Mouse (Mus musculus): ENCODE data around the gene Prr5l.

DNA sequence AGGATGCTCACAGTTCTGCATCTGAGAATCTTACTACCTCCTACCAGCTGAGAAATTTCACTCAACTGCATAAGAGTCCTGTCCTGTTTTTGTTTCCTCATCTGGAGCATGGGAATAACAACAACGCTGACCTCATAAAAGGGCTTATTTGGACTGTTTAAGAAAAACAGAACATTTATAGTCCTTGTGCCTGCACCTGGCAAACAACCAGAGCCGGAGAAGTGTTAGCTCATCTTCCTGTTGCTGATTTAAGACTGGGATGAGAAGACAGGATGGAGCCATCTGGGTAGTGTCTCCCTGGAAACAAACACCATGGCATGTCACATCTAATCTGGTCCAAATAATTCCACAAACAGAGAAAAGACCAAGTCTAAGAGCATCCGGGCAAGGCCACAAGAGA is 149.3 kb downstream of the Prr5l start:
- no peak for TF ChIP-seq GATA1 (IDR thresholded peaks at IDR 0.05; ENCODE audit: borderline replicate concordance, low read length)
- TF ChIP-seq CTCF (IDR thresholded peaks at IDR 0.05; ENCODE audit: low read depth, low read length): no peak
- no peak for TF ChIP-seq POLR2AphosphoS5 (IDR thresholded peaks at IDR 0.05; ENCODE audit: insufficient replicate concordance, low read depth, low read length)
